Mouse (Mus musculus) gastrocnemius, postnatal 25 days (tissue): ENCODE measurements around the gene Cts7. TPM values are rescaled to one million over a fixed set of nuclear protein-coding genes. Genes with fewer than 3 reads are reported as not detected.

Experiments
- DNase-seq: peaks from one replicate; pipeline ENCODE4 v3.0.0; 2022
- long read RNA-seq, 2 experiments: library from polyadenylated mRNA; stranded (forward); transcript quantifications; one replicate each; pipeline ENCODE4 v2.0.0; 2021
- microRNA-seq, 2 experiments: library from miRNA; unstranded; fragments of <30 nt; microRNA quantifications; one replicate each; pipeline ENCODE4 v1.2.0; 2021; ENCODE audit warnings: borderline replicate concordance in 2 of 2
- total RNA-seq, 2 experiments: library from RNA; stranded (reverse); gene quantifications; 1 replicate in 1 of 2; 2 replicates in 1 of 2; pipeline ENCODE4 v1.2.3; 2021

Gene Cts7
- total RNA-seq: not detected
- long read RNA-seq, experiment 1: 0 reads
- long read RNA-seq, experiment 2: 0 reads

GRCm38 (mm10) chr13:61358097-61358496 lies at the start of gene Cts7:
Gene Cts7 (minus strand): TSS chr13:61358197.
- DNase-seq: no peak

Small RNA genes lying within 50 kb of the gene (microRNA-seq; reads per million reads assigned to microRNA genes)
- gene Gm27704: 0 reads per million in 2 experiments

Other genes starting within 250 kb of the Cts7 start
- not detected for gene Ctsr, start 193.9 kb downstream of the Cts7 start, total RNA-seq
- not detected for gene Cts6, start 154.8 kb downstream of the Cts7 start, total RNA-seq
- not detected for gene Cts8, start 102.8 kb downstream of the Cts7 start, total RNA-seq
- not detected for gene Gm49398, start 69.4 kb downstream of the Cts7 start, total RNA-seq
- not detected for gene Ctsm, start 183.6 kb upstream of the Cts7 start, total RNA-seq
- not detected for gene Gm49352, start 210.0 kb upstream of the Cts7 start, total RNA-seq
- gene Cts3, start 211.9 kb upstream of the Cts7 start, total RNA-seq: not detected